Mouse (Mus musculus) cerebellum, adult 11-12 months (tissue): Measurements from ENCODE around the gene B230104I21Rik.
A peak's percentile ranks its signal among the peaks of the same experiment; 100 is the strongest.

Experiments used
- DNase-seq: peaks from one replicate; pipeline ENCODE4 v3.0.0; 2022

B230104I21Rik gene

GRCm38 (mm10) chr4:154335761-154336160, at the start of gene B230104I21Rik:
B230104I21Rik (plus strand) TSS chr4:154336127.
- peak; percentile 20 for DNase-seq

- no peak for DNase-seq
Observed at GRCm38 (mm10) chr4:154293735-154294201, 42.2 kb upstream of the B230104I21Rik start.

GRCm38 (mm10) chr4:154294262-154294731, 41.6 kb upstream of the B230104I21Rik start:
- no peak for DNase-seq

- DNase-seq = no peak
Observed at GRCm38 (mm10) chr4:154297761-154298160, 38.2 kb upstream of the B230104I21Rik start.

GRCm38 (mm10) chr4:154299541-154300271, 36.2 kb upstream of the B230104I21Rik start:
- no peak for DNase-seq

GRCm38 (mm10) chr4:154301466-154301881, 34.5 kb upstream of the B230104I21Rik start, which contains the start of gene Arhgef16:
Arhgef16 (minus strand) TSS chr4:154301676.
- peak; percentile 14 for DNase-seq

GRCm38 (mm10) chr4:154309131-154309530, 26.8 kb upstream of the B230104I21Rik start:
- DNase-seq = no peak

- no peak for DNase-seq
Observed at GRCm38 (mm10) chr4:154310576-154311262, 25.2 kb upstream of the B230104I21Rik start.

GRCm38 (mm10) chr4:154312143-154312812, 23.6 kb upstream of the B230104I21Rik start:
- DNase-seq = no peak

- DNase-seq = no peak
Observed at GRCm38 (mm10) chr4:154312935-154313621, 22.8 kb upstream of the B230104I21Rik start.

- no peak for DNase-seq
Observed at GRCm38 (mm10) chr4:154313622-154313967, 22.3 kb upstream of the B230104I21Rik start.

GRCm38 (mm10) chr4:154325410-154325809, 10.5 kb upstream of the B230104I21Rik start:
- no peak for DNase-seq

- DNase-seq = no peak
Observed at GRCm38 (mm10) chr4:154328431-154328830, 7.5 kb upstream of the B230104I21Rik start.

GRCm38 (mm10) chr4:154328836-154329235, 7.1 kb upstream of the B230104I21Rik start:
- peak; percentile 28 for DNase-seq

- no peak for DNase-seq
Observed at GRCm38 (mm10) chr4:154330001-154330400, 5.9 kb upstream of the B230104I21Rik start.

- no peak for DNase-seq
Observed at GRCm38 (mm10) chr4:154331271-154331670, 4.7 kb upstream of the B230104I21Rik start.

- no peak for DNase-seq
Observed at GRCm38 (mm10) chr4:154333300-154333699, 2.6 kb upstream of the B230104I21Rik start.

- peak; percentile 57 for DNase-seq
Observed at GRCm38 (mm10) chr4:154334699-154335402, 1.1 kb upstream of the B230104I21Rik start.

- no peak for DNase-seq
Observed at GRCm38 (mm10) chr4:154336650-154337049, 723 bp downstream of the B230104I21Rik start.

GRCm38 (mm10) chr4:154346731-154347522, 11.0 kb downstream of the B230104I21Rik start:
- DNase-seq = no peak

- no peak for DNase-seq
Observed at GRCm38 (mm10) chr4:154348197-154348786, 12.4 kb downstream of the B230104I21Rik start.
